Mouse (Mus musculus) embryonic facial prominence, embryonic 10.5 days (tissue): ENCODE data around the gene Atf3. TPM values are rescaled to one million over a fixed set of nuclear protein-coding genes. Genes with fewer than 3 reads are reported as not detected.

Experiments used
- DNase-seq: peaks from one replicate; pipeline ENCODE4 v3.0.0-alpha.2; 2017; ENCODE audit warnings: low spot score
- H3K27ac ChIP-seq: fragments of 300-500 bp; sonication (generic); replicated peaks from 2 replicates; pipeline ENCODE4 v1.5.1; 2016; ENCODE audit warnings: mild to moderate bottlenecking
- H3K27me3 ChIP-seq: fragments of 300-500 bp; sonication (generic); replicated peaks from 2 replicates; pipeline ENCODE4 v1.6.1; 2016; ENCODE audit warnings: low read depth, mild to moderate bottlenecking; ENCODE audit not compliant: poor library complexity, severe bottlenecking
- H3K36me3 ChIP-seq: fragments of 300-500 bp; sonication (generic); replicated peaks from 2 replicates; pipeline ENCODE4 v1.6.1; 2016; ENCODE audit warnings: mild to moderate bottlenecking, moderate library complexity
- H3K4me1 ChIP-seq: fragments of 300-500 bp; sonication (generic); 2 replicates; pipeline ENCODE4 v1.6.1; 2016
- H3K4me3 ChIP-seq: fragments of 300-500 bp; sonication (generic); 2 replicates; pipeline ENCODE4 v1.5.1; 2016; ENCODE audit warnings: mild to moderate bottlenecking, moderate library complexity
- H3K9me3 ChIP-seq: fragments of 300-500 bp; sonication (generic); 2 replicates; pipeline ENCODE4 v1.6.1; 2016; ENCODE audit warnings: mild to moderate bottlenecking
- WGBS: fragments of 180-500 bp; shearing (Covaris S2); methylation state at CpG from one replicate; pipeline ENCODE4 v1.1.7; 2016; 5-methylcytosine and 5-hydroxymethylcytosine counted together
- polyA plus RNA-seq: library from polyadenylated mRNA; unstranded; fragments of >200 nt; fragmentation: Nextera tagmentation; extraction: Ambion mirVana; gene quantifications from 2 replicates; pipeline ENCODE4 v1.2.1, GENCODE M21; 2016

Gene Atf3
- polyA plus RNA-seq, 1 experiment from 2014 or later, result 1.5 TPM

DNA sequence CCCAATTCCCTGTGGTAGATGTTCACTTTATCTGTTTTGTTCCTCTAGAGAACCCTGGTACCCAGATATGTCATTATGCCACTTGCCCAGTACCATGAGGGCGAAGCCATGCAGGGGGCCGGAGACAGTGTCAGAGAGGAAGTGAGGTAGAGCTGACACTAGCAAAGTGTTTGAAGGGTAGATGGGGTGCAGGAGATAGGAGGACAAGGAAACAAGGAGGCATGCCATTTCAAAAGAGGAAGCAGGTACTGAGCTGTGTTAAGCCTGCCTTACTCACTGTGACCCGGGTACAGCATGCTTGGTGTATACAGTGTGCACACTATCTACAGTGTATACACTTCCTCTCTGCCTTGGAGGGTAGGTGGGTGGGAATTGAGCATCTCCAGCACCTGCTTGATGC, 32.1 kb upstream of the Atf3 start:
- DNase-seq, result no peak
- peaks cover 10% of the 10 kb centered on the region; the same call in 1 of the 2 replicates for H3K9me3 ChIP-seq
- 91% methylated on average over 3 of the region's 3 CpGs for WGBS
- no peak overlapping the region for H3K27ac ChIP-seq
- no peak overlapping the region for H3K4me3 ChIP-seq
- no peaks in the 10 kb centered on the region for H3K27me3 ChIP-seq
- peaks cover 11% of the 10 kb centered on the region; the same call in 1 of the 2 replicates for H3K4me1 ChIP-seq
- H3K36me3 ChIP-seq, result peaks cover 11% of the 10 kb centered on the region

- WGBS, result 82% methylated on average over 1 of the region's 1 CpGs
These were observed 30.6 kb upstream of the Atf3 start for GRCm38 (mm10) chr1:191248423-191248822.

DNA sequence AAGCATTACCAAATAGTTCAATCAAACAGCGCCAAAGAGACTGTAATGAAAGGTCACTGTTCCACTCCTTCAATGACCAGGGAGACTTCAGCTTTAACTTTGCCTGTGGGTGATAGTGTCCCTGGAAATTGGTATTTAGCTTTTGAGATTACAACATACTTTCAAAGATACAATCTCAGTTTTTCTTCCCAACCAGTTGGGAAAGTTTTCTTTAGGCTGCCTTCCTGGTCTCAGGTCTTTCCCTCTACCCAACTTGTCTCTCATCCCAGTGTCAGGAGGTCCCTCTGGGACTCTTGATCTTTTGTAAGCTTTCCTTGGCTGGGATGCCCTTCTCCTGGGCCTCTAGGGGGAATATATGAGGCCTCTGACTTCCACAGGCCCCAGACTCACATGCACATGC, 29.7 kb upstream of the Atf3 start:
- H3K27me3 ChIP-seq, result no peaks in the 10 kb centered on the region
- no peak for DNase-seq
- no peak overlapping the region for H3K27ac ChIP-seq
- peaks cover 10% of the 10 kb centered on the region; the same call in 1 of the 2 replicates for H3K9me3 ChIP-seq
- H3K4me1 ChIP-seq, result no peaks in the 10 kb centered on the region
- 89% methylated on average over 1 of the region's 1 CpGs for WGBS
- no peak overlapping the region for H3K4me3 ChIP-seq
- H3K36me3 ChIP-seq, result peaks cover 11% of the 10 kb centered on the region

More at GRCm38 (mm10) chr1:191248423-191248822, 30.6 kb upstream of the Atf3 start:
- H3K9me3 ChIP-seq, result peaks cover 10% of the 10 kb centered on the region; the same call in 1 of the 2 replicates
- H3K4me3 ChIP-seq, result no peak overlapping the region
- H3K27ac ChIP-seq, result no peak overlapping the region
- peaks cover 11% of the 10 kb centered on the region for H3K36me3 ChIP-seq
- DNase-seq, result no peak
- no peaks in the 10 kb centered on the region for H3K27me3 ChIP-seq
- H3K4me1 ChIP-seq, result peaks cover 2% of the 10 kb centered on the region; the same call in 1 of the 2 replicates

- Histone ChIP-seq H3K4me1 (no peaks in the 10 kb centered on the region), H3K27me3 (no peaks in the 10 kb centered on the region), H3K27ac (no peak overlapping the region), H3K4me3 (no peak overlapping the region), H3K36me3 (peaks cover 11% of the 10 kb centered on the region), H3K9me3 (peaks cover 10% of the 10 kb centered on the region; the same call in 1 of the 2 replicates)
- no peak for DNase-seq
- 88% methylated on average over 4 of the region's 4 CpGs for WGBS
These were observed 26.0 kb upstream of the Atf3 start for GRCm38 (mm10) chr1:191243855-191244254.

DNA sequence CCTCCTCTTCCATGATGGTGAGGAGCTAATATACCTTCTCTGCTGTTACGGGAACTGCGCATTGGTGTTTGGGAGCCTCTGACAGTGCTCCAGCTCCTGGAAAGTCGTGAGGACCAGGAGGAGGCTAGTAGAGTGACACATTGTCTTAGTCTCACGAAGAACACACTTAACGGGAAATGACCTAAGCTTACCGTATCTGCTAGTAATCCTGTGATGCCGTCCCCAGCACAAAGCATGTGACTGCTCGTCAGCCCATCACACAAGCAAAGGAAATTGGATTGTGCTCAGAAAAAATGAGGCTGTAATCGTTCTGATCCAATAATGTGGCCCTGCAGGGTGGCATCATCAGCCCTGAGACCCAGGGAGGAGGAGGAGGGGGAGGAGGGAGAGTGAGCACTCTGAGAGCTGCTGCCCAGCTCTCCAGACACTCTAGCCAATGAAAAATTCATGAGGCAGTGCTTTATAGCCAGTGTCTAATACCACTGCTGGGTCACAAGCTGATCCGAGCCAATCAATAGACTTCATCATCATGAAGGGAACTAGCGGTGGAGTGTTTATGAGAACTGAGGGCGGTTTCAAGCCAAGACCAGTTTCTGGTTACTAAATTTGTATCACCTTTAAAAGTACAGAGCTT, 24.3 kb upstream of the Atf3 start:
- 82% methylated on average over 12 of the region's 12 CpGs for WGBS
- H3K4me1 ChIP-seq, result no peaks in the 10 kb centered on the region

DNA sequence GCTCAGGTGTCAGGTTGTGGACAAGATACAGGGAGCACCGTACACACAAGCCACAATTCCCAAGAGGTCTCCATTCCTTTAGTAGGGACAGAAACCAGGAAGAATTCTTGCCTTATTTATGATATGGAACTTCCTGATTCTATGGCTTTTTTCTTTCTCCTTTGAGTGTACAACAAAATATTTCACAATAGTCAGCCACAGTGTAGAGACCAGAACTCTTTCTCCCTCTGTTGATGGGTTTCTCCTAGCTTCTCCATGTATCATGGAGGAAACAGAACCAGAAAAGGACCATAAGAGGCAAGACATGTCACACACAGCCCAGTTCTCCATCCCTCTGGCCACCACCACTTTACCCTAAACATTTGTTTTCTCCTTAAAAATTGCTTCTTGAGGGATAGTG, 23.7 kb upstream of the Atf3 start:
- 90% methylated on average over 1 of the region's 1 CpGs for WGBS
- H3K4me1 ChIP-seq, result no peaks in the 10 kb centered on the region
- no peak overlapping the region for H3K27ac ChIP-seq
- peaks cover 5% of the 10 kb centered on the region; the same call in 1 of the 2 replicates for H3K9me3 ChIP-seq
- H3K27me3 ChIP-seq, result no peaks in the 10 kb centered on the region
- peaks cover 8% of the 10 kb centered on the region for H3K36me3 ChIP-seq
- H3K4me3 ChIP-seq, result no peak overlapping the region
- DNase-seq, result no peak

More for the DNA sequence above, 24.3 kb upstream of the Atf3 start:
- Histone ChIP-seq H3K27ac (no peak overlapping the region), H3K36me3 (peaks cover 11% of the 10 kb centered on the region), H3K27me3 (no peaks in the 10 kb centered on the region), H3K4me3 (no peak overlapping the region), H3K9me3 (peaks cover 10% of the 10 kb centered on the region; the same call in 1 of the 2 replicates)
- DNase-seq, result no peak

- H3K4me3 ChIP-seq, result no peak overlapping the region
- H3K9me3 ChIP-seq, result no peaks in the 10 kb centered on the region
- no peaks in the 10 kb centered on the region for H3K36me3 ChIP-seq
- 85% methylated on average over 4 of the region's 4 CpGs for WGBS
- no peak for DNase-seq
- no peaks in the 10 kb centered on the region for H3K4me1 ChIP-seq
- H3K27ac ChIP-seq, result no peak overlapping the region
- H3K27me3 ChIP-seq, result no peaks in the 10 kb centered on the region
These were observed 21.8 kb upstream of the Atf3 start for GRCm38 (mm10) chr1:191239602-191240001.

DNA sequence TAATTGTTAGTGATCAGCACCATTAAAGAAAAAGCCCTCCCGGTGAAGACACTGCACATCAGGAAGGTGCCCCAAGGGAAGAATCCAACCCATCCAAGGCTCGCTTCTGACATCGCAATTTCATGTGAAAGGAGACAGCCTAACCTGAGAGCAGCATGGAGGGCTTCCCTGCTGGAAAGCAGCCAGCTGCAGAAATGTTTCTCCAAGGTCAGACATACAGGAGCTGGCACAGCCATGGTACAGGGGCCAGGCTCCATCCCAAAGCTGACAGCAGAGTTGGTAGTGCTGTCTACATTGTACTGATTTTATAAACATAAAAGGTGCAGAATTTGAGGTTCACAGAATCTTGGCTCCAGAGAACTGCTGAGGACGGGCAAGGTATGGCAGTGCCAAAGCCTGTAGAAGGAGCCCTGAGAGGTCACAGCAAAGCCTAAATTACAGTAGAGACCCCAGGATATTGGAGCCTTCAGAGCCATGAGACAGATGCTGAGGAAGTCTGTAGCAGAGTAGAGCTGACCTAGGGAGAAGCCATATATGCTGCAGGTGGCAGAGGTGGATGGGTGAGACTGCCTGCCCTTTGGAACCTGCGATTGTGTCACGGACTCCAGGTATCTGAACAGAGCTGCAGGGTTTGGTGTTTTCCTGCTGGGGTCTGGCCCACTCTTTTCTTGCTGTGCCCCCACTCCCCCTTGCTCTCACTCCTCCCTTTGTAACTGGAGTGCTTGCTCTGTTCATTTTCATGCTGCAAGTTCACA, 18.1 kb upstream of the Atf3 start:
- 80% methylated on average over 6 of the region's 6 CpGs for WGBS
- H3K27ac ChIP-seq, result no peak overlapping the region
- peaks cover 4% of the 10 kb centered on the region; the same call in 1 of the 2 replicates for H3K36me3 ChIP-seq
- H3K4me1 ChIP-seq, result no peaks in the 10 kb centered on the region
- no peak for DNase-seq
- H3K9me3 ChIP-seq, result no peaks in the 10 kb centered on the region
- H3K4me3 ChIP-seq, result no peak overlapping the region
- H3K27me3 ChIP-seq, result no peaks in the 10 kb centered on the region

GRCm38 (mm10) chr1:191234837-191235236, 17.0 kb upstream of the Atf3 start:
- no peaks in the 10 kb centered on the region for H3K27me3 ChIP-seq
- H3K36me3 ChIP-seq, result peaks cover 4% of the 10 kb centered on the region; the same call in 1 of the 2 replicates
- H3K9me3 ChIP-seq, result no peaks in the 10 kb centered on the region
- H3K4me1 ChIP-seq, result no peaks in the 10 kb centered on the region
- no peak overlapping the region for H3K27ac ChIP-seq
- no peak overlapping the region for H3K4me3 ChIP-seq
- 88% methylated on average over 4 of the region's 4 CpGs for WGBS
- DNase-seq, result no peak

- 84% methylated on average over 6 of the region's 6 CpGs for WGBS
These were observed 12.6 kb upstream of the Atf3 start for GRCm38 (mm10) chr1:191230355-191230931.

GRCm38 (mm10) chr1:191226570-191226969, 8.7 kb upstream of the Atf3 start:
- H3K27ac ChIP-seq, result no peak overlapping the region
- 92% methylated on average over 2 of the region's 2 CpGs for WGBS
- H3K36me3 ChIP-seq, result no peaks in the 10 kb centered on the region
- H3K27me3 ChIP-seq, result no peaks in the 10 kb centered on the region
- DNase-seq, result no peak
- H3K4me3 ChIP-seq, result no peak overlapping the region
- H3K4me1 ChIP-seq, result peaks cover 21% of the 10 kb centered on the region
- H3K9me3 ChIP-seq, result no peaks in the 10 kb centered on the region

More at GRCm38 (mm10) chr1:191230355-191230931, 12.6 kb upstream of the Atf3 start:
- H3K4me1 ChIP-seq, result peaks cover 2% of the 10 kb centered on the region
- no peak overlapping the region for H3K4me3 ChIP-seq
- no peaks in the 10 kb centered on the region for H3K27me3 ChIP-seq
- H3K9me3 ChIP-seq, result no peaks in the 10 kb centered on the region
- H3K36me3 ChIP-seq, result peaks cover 4% of the 10 kb centered on the region; the same call in 1 of the 2 replicates
- no peak for DNase-seq
- no peak overlapping the region for H3K27ac ChIP-seq

GRCm38 (mm10) chr1:191225771-191226170, 7.9 kb upstream of the Atf3 start:
- no peak for DNase-seq
- H3K27me3 ChIP-seq, result no peaks in the 10 kb centered on the region
- no peak overlapping the region for H3K4me3 ChIP-seq
- no peak overlapping the region for H3K27ac ChIP-seq
- no peaks in the 10 kb centered on the region for H3K9me3 ChIP-seq
- peaks cover 21% of the 10 kb centered on the region for H3K4me1 ChIP-seq
- H3K36me3 ChIP-seq, result no peaks in the 10 kb centered on the region
- WGBS, result 91% methylated on average over 2 of the region's 2 CpGs
